Mouse (Mus musculus) limb, embryonic 14.5 days (tissue): ENCODE results near the gene 4930470P17Rik. TPM values are rescaled to one million over a fixed set of nuclear protein-coding genes. Genes with fewer than 3 reads are reported as not detected.

Experiments
- ATAC-seq: fragments of 200-750 bp; cut with Nextera tagmentation; 2 replicates; pipeline ENCODE4 v1.8.0; 2017; ENCODE audit warnings: low read depth, moderate number of reproducible peaks, moderate TSS enrichment; ENCODE audit not compliant: low FRiP score
- DNase-seq: peaks from one replicate; pipeline ENCODE4 v3.0.0-alpha.2; 2015; ENCODE audit warnings: low spot score
- H3K27ac ChIP-seq: fragments of 300-500 bp; sonication (generic); replicated peaks from 2 replicates; pipeline ENCODE4 v1.5.1; 2014; ENCODE audit warnings: low read depth, mild to moderate bottlenecking, low read length, moderate library complexity, mixed read lengths
- H3K27me3 ChIP-seq: fragments of 300-500 bp; sonication (generic); 2 replicates; pipeline ENCODE4 v1.6.1; 2014; ENCODE audit warnings: low read length, mixed read lengths; ENCODE audit not compliant: control insufficient read depth, insufficient read depth
- H3K36me3 ChIP-seq: fragments of 300-500 bp; sonication (generic); 2 replicates; pipeline ENCODE4 v1.6.1; 2014; ENCODE audit warnings: mild to moderate bottlenecking, low read length, moderate library complexity, mixed read lengths; ENCODE audit not compliant: control insufficient read depth, insufficient read depth
- H3K4me1 ChIP-seq: fragments of 300-500 bp; sonication (generic); 2 replicates; pipeline ENCODE4 v1.6.1; 2014; ENCODE audit warnings: antibody characterized with exemption, low read length, mixed read lengths; ENCODE audit not compliant: control insufficient read depth, insufficient read depth
- H3K4me2 ChIP-seq: fragments of 300-500 bp; sonication (generic); replicated peaks from 2 replicates; pipeline ENCODE4 v1.6.1; 2014; ENCODE audit warnings: low read depth, mild to moderate bottlenecking, low read length, moderate library complexity; ENCODE audit not compliant: severe bottlenecking
- H3K4me3 ChIP-seq: fragments of 300-500 bp; sonication (generic); replicated peaks from 2 replicates; pipeline ENCODE4 v1.5.1; 2014; ENCODE audit warnings: low read length
- H3K9ac ChIP-seq: fragments of 300-500 bp; sonication (generic); 2 replicates; pipeline ENCODE4 v1.6.1; 2014; ENCODE audit warnings: mild to moderate bottlenecking, low read depth, low read length, moderate library complexity; ENCODE audit not compliant: severe bottlenecking
- H3K9me3 ChIP-seq: fragments of 300-500 bp; sonication (generic); 2 replicates; pipeline ENCODE4 v1.6.1; 2016; ENCODE audit warnings: low read length; ENCODE audit not compliant: control insufficient read depth
- POLR2A ChIP-seq: fragments of 200-500 bp; IDR thresholded peaks from 2 replicates; pipeline ENCODE4 v1.8.0; 2012; ENCODE audit warnings: inconsistent platforms, mild to moderate bottlenecking, moderate library complexity, borderline replicate concordance; ENCODE audit not compliant: insufficient read depth, insufficient read length; ENCODE audit errors: extremely low read depth
- WGBS: fragments of 180-500 bp; shearing (Covaris S2); extraction: QIAGEN DNeasy Blood & Tissue Kit; methylation state at CpG from one replicate; pipeline ENCODE4 v1.1.7; 2014; 5-methylcytosine and 5-hydroxymethylcytosine counted together
- polyA plus RNA-seq, 2 experiments: library from polyadenylated mRNA; depleted of rRNA in 1 of 2; stranded (reverse) in 1 of 2; unstranded in 1 of 2; fragments of >200 nt; fragmentation: Nextera tagmentation in 1 of 2; extraction: Ambion mirVana in 1 of 2; gene quantifications; 2 replicates each; pipeline versions ENCODE4 v1.2.1 to v1.2.3; 2012 to 2014

Gene 4930470P17Rik
- polyA plus RNA-seq (2012; rRNA removed) (not detected in 2 replicates), polyA plus RNA-seq (2014; fragmentation: Nextera tagmentation; extraction: Ambion mirVana) (not detected in 2 replicates)

DNA sequence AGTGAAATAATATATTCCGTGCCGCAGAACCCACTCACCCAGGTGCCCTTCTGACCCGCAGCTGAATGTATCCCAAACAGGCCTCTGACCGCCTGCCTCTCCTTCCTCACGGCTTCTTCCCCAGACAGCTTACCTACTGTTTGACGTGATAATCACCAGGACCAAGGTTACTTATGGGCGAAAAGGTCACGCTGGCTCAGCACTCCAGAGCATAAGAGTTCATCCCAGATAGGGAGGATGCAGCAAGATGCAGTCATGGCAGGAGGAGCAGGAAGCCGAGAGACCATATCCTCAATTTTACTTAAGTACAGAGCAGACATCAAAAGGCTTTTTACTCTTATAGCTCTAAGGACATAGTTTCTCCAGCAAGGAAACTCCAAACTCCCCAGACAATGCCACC, at the start of gene 4930470P17Rik:
4930470P17Rik (minus strand) TSS at position 101 of the 400 bp plus-strand sequence.
- H3K9me3 ChIP-seq: no peaks in the 10 kb centered on the region
- DNase-seq: no peak
- H3K9ac ChIP-seq: no peak within 1 kb of the TSS
- no peak for ATAC-seq
- no peak within 1 kb of the TSS for H3K27ac ChIP-seq
- no peak within 1 kb of the TSS for H3K4me2 ChIP-seq
- peaks cover 7% of the 10 kb centered on the region; the same call in 1 of the 2 replicates for H3K4me1 ChIP-seq
- H3K27me3 ChIP-seq: no peaks in the 10 kb centered on the region
- no peak within 1 kb of the TSS for H3K4me3 ChIP-seq
- 69% methylated on average over 9 of the region's 9 CpGs for WGBS
- no peaks in the 10 kb centered on the region for H3K36me3 ChIP-seq
- no peak for TF ChIP-seq POLR2A

DNA sequence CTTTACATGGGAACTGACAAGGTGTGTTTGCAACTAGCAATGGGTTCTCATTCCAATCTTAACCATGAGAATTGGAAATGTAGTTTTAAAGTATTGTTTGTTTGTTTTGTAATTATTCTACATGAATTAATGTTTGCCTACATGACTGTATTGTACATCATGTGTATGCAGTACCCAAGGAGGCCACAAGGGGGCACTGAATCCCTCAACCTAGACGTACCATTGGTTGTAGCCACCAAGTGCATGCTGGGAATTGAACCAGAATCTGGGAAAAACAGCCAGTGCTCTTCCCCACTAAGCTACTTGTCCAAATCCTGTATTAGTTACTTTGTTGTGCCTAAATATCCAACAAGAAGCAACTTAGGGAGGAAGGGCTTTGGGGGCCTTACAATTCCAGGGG, 49.7 kb upstream of the 4930470P17Rik start:
- H3K9ac ChIP-seq: no peak overlapping the region
- H3K4me1 ChIP-seq: no peaks in the 10 kb centered on the region
- WGBS: 83% methylated on average over 1 of the region's 1 CpGs
- H3K36me3 ChIP-seq: no peaks in the 10 kb centered on the region
- no peak overlapping the region for H3K27ac ChIP-seq
- no peak for TF ChIP-seq POLR2A
- no peak overlapping the region for H3K4me3 ChIP-seq
- no peak overlapping the region for H3K4me2 ChIP-seq
- ATAC-seq: no peak
- H3K9me3 ChIP-seq: no peaks in the 10 kb centered on the region
- H3K27me3 ChIP-seq: no peaks in the 10 kb centered on the region
- DNase-seq: no peak

DNA sequence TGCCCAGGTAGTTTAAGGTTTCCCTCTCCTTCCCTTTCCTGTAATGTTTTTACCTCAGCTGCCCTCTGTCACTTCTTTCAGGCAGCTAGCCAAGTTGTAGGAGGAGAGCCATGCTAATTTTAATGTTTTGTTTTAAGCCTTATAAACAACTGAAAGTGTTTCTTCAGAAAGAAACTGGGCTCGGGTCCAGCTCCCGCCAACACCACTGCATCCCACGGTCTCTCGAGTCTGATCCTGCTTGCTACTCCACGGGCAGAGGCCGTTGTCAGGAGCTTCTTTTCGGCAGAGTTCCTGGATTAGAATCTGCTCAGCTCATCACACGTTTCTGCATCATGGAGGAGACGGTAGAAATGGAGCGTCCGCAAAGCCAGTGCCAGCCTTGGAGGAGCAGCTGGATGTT, 46.7 kb upstream of the 4930470P17Rik start:
- WGBS: 77% methylated on average over 11 of the region's 11 CpGs
- H3K4me1 ChIP-seq: no peaks in the 10 kb centered on the region
- no peak overlapping the region for H3K9ac ChIP-seq
- no peak overlapping the region for H3K4me2 ChIP-seq
- DNase-seq: no peak
- H3K4me3 ChIP-seq: no peak overlapping the region
- no peak for ATAC-seq
- H3K27me3 ChIP-seq: no peaks in the 10 kb centered on the region
- H3K9me3 ChIP-seq: no peaks in the 10 kb centered on the region
- H3K36me3 ChIP-seq: no peaks in the 10 kb centered on the region
- no peak overlapping the region for H3K27ac ChIP-seq
- TF ChIP-seq POLR2A: no peak

DNA sequence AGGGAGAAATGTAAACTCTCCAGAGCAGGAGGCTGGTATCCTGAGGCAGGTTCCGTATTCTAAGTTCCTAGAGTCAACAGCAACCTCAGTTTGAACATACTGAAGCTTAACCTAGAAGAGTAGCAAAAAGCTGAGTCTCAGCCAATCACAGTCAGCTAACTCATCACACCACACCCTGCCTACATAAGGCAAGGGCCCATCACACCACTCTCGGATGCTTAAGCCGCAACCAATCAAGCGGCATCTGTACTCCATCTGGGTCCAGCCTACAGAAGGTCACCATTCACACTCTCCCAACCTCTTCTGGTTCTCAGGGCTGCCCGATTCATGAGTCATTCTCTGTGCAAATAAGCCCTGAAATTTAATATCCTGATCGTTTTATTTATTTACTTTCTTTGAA, 44.4 kb upstream of the 4930470P17Rik start:
- ATAC-seq (no peak), DNase-seq (no peak)
- Histone ChIP-seq H3K4me2 (no peak overlapping the region), H3K4me1 (no peaks in the 10 kb centered on the region), H3K36me3 (no peaks in the 10 kb centered on the region), H3K27me3 (no peaks in the 10 kb centered on the region), H3K9ac (no peak overlapping the region), H3K9me3 (no peaks in the 10 kb centered on the region), H3K27ac (no peak overlapping the region), H3K4me3 (no peak overlapping the region)
- 91% methylated on average over 6 of the region's 6 CpGs for WGBS
- TF ChIP-seq POLR2A: no peak

DNA sequence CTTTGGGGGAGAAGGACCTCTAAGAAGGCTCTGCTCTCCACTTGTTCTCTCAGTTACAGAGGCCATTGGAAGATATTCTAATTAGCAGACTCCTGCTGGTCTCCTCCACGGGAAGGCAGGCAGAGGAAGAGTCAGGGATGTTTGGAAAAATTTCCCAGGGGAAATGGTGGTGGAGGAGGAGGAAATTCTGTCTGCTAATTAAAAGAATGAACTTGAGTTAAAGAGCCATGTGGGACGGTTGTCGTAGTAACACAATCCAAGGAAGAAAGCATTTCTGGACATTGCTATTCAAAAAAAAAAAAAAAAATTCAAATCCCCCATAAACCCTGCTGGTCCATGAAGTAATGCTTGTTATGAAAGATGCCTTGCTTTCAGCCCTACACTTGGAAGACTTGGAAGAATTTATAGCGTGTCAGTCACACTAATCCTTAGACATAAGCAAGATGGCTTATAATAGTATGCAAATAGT, 40.6 kb upstream of the 4930470P17Rik start:
- no peaks in the 10 kb centered on the region for H3K36me3 ChIP-seq
- TF ChIP-seq POLR2A: no peak
- H3K4me2 ChIP-seq: no peak overlapping the region
- H3K27me3 ChIP-seq: no peaks in the 10 kb centered on the region
- DNase-seq (no peak), ATAC-seq (no peak; the same call in 1 of the 2 replicates)
- H3K4me1 ChIP-seq: peaks cover 8% of the 10 kb centered on the region; the same call in 1 of the 2 replicates
- H3K9me3 ChIP-seq: no peaks in the 10 kb centered on the region
- H3K27ac ChIP-seq: no peak overlapping the region
- no peak overlapping the region for H3K9ac ChIP-seq
- H3K4me3 ChIP-seq: no peak overlapping the region
- WGBS: 41% methylated on average over 4 of the region's 4 CpGs

DNA sequence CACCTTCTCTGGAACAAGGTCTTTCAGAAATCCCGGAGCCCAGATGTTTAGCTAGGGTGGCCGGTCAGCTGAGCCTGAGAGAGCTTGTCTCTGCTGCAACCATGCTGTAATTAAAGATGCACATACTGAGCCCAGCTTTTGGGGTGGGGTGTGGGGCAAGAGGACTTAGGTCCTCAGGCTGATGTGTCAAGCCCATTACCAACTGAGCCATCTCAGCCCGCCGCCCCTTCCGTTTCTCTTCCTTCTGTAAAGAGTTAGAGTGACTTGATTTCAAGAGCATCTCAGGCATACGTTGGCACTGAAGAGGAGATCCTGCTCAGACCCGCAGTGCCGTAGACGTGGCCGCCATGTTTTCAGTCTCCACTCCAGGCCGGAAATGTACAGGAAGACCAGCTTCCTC, 38.5 kb upstream of the 4930470P17Rik start:
- Histone ChIP-seq H3K27ac (no peak overlapping the region), H3K27me3 (no peaks in the 10 kb centered on the region), H3K4me2 (no peak overlapping the region), H3K9ac (no peak overlapping the region), H3K4me1 (peaks cover 8% of the 10 kb centered on the region; the same call in 1 of the 2 replicates), H3K9me3 (no peaks in the 10 kb centered on the region), H3K4me3 (no peak overlapping the region), H3K36me3 (no peaks in the 10 kb centered on the region)
- DNase-seq (no peak), ATAC-seq (no peak)
- WGBS: 87% methylated on average over 11 of the region's 11 CpGs
- no peak for TF ChIP-seq POLR2A
